Mouse (Mus musculus) liver, embryonic 11.5 days (tissue): Measurements from ENCODE around the gene Brd3os. TPM values are rescaled to one million over a fixed set of nuclear protein-coding genes. Genes with fewer than 3 reads are reported as not detected.

Experiments used
- ATAC-seq: fragments of 200-750 bp; cut with Nextera tagmentation; replicated peaks from 2 replicates; pipeline ENCODE4 v1.8.0; 2017; ENCODE audit warnings: moderate number of reproducible peaks, mild to moderate bottlenecking, moderate TSS enrichment, moderate library complexity; ENCODE audit not compliant: low FRiP score
- DNase-seq: peaks from one replicate; pipeline ENCODE4 v3.0.0-alpha.2; 2017; ENCODE audit warnings: low spot score
- H3K27ac ChIP-seq: fragments of 300-500 bp; sonication (generic); 2 replicates; pipeline ENCODE4 v1.5.1; 2014; ENCODE audit warnings: mild to moderate bottlenecking, low read depth, low read length, control low read depth
- H3K27me3 ChIP-seq: fragments of 300-500 bp; sonication (generic); replicated peaks from 2 replicates; pipeline ENCODE4 v1.6.1; 2014; ENCODE audit warnings: low read length, mixed read lengths; ENCODE audit not compliant: control insufficient read depth, insufficient read depth
- H3K36me3 ChIP-seq: fragments of 300-500 bp; sonication (generic); 2 replicates; pipeline ENCODE4 v1.6.1; 2014; ENCODE audit warnings: mild to moderate bottlenecking, low read length, moderate library complexity, mixed read lengths; ENCODE audit not compliant: control insufficient read depth, insufficient read depth
- H3K4me1 ChIP-seq: fragments of 300-500 bp; sonication (generic); replicated peaks from 2 replicates; pipeline ENCODE4 v1.6.1; 2014; ENCODE audit warnings: low read length, mixed read lengths; ENCODE audit not compliant: control insufficient read depth, insufficient read depth
- H3K4me2 ChIP-seq: fragments of 300-500 bp; sonication (generic); 2 replicates; pipeline ENCODE4 v1.6.1; 2014; ENCODE audit warnings: mild to moderate bottlenecking, control low read depth, moderate library complexity
- H3K4me3 ChIP-seq: fragments of 300-500 bp; sonication (generic); 2 replicates; pipeline ENCODE4 v1.5.1; 2014; ENCODE audit warnings: low read depth, low read length, control low read depth
- H3K9ac ChIP-seq: fragments of 300-500 bp; sonication (generic); 2 replicates; pipeline ENCODE4 v1.6.1; 2014; ENCODE audit warnings: low read depth, low read length, control low read depth
- H3K9me3 ChIP-seq: fragments of 300-500 bp; sonication (generic); 2 replicates; pipeline ENCODE4 v1.6.1; 2016; ENCODE audit warnings: low read length, inconsistent platforms, mixed read lengths; ENCODE audit not compliant: control insufficient read depth
- WGBS: fragments of 180-500 bp; shearing (Covaris S2); extraction: QIAGEN DNeasy Blood & Tissue Kit; methylation state at CpG from one replicate; pipeline ENCODE4 v1.1.7; 2014; 5-methylcytosine and 5-hydroxymethylcytosine counted together
- microRNA-seq: library from miRNA; unstranded; fragments of <30 nt; microRNA quantifications from one replicate; pipeline ENCODE4, GENCODE M21; 2017; ENCODE audit warnings: borderline number of aligned reads
- polyA plus RNA-seq: library from polyadenylated mRNA; unstranded; fragments of >200 nt; fragmentation: Nextera tagmentation; extraction: Ambion mirVana; gene quantifications from 2 replicates; pipeline ENCODE4 v1.2.1, GENCODE M21; 2014

The Brd3os gene
- polyA plus RNA-seq, 1 experiment from 2014 or later: 2.8 TPM

DNA sequence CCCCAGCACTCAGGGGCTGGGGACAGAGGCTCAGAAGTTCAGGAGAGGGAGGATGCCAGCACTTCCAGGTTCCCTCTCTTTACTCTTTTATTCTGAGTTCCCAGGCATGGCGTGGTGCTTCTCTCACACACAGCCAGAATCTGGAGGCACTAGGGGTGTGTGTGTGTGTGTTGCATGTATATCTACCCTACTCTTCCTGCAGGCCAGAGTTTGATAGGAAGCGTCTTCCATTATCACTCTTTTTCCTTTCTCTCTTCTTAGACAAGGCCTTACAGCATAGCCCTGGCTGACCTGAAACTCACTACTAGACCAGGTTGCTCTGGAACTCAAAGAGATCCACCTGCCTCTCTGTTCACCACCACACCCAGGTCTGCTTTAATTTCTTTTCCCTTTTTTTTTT is 48.8 kb downstream of the Brd3os start:
- Histone ChIP-seq H3K9ac (no peak overlapping the region), H3K4me1 (peaks cover 10% of the 10 kb centered on the region; the same call in 1 of the 2 replicates), H3K4me3 (no peak overlapping the region), H3K9me3 (peaks cover 5% of the 10 kb centered on the region), H3K4me2 (no peak overlapping the region), H3K36me3 (no peaks in the 10 kb centered on the region), H3K27ac (0 out of 2 replicates have a peak overlapping the region, but pooled peaks have one; percentile 30), H3K27me3 (no peaks in the 10 kb centered on the region)
- WGBS: 37% methylated on average over 2 of the region's 2 CpGs
- ATAC-seq (0 out of 2 replicates have a peak, but pooled peaks have one; percentile 39), DNase-seq (no peak)

Small RNA genes lying within 50 kb of the gene (microRNA-seq; reads per million reads assigned to microRNA genes)
- gene Gm24049 (1.4 reads per million), gene Mir7578 (not detected)

Other genes with a start within 250 kb of the Brd3os start
- gene Sardh, start 194.0 kb upstream of the Brd3os start, polyA plus RNA-seq: 38.0 and 40.6 TPM in 2 replicates
- 6.0 and 6.6 TPM in 2 replicates for gene Vav2, start 15.3 kb upstream of the Brd3os start, polyA plus RNA-seq
- gene Brd3, start 65.3 kb downstream of the Brd3os start, polyA plus RNA-seq: 111 and 113 TPM in 2 replicates
- 76.7 and 78.0 TPM in 2 replicates for gene Wdr5, start 72.8 kb downstream of the Brd3os start, polyA plus RNA-seq
- 5.2 and 5.5 TPM in 2 replicates for gene Rxra, start 234.1 kb downstream of the Brd3os start, polyA plus RNA-seq